In genomic region chr19:3996106-3996505, GRCm38 (mm10) we compare ENCODE assay signal across 13 mouse cellular contexts. TPM values are rescaled to one million over a fixed set of nuclear protein-coding genes. Genes with fewer than 3 reads are reported as not detected.
"Had no signal": no experiment of that assay in that cellular context is flagged by ENCODE, and none has a peak within 500 bp of the region (broad histone marks: within the 10 kb centered on the region; RNA-seq: fewer than 3 reads in every experiment).

No protein-coding gene starts in this region.

- H3K4me3 ChIP-seq: intestine, embryonic 15.5 days; left cerebral cortex, adult 2 months; limb, embryonic 10.5 days; liver, embryonic 15.5 days; midbrain, embryonic 15.5 days; neural tube, embryonic 12.5 days had no signal

- ATAC-seq: intestine, embryonic 15.5 days; midbrain, embryonic 15.5 days had no signal

- H3K9ac ChIP-seq: intestine, embryonic 15.5 days; liver, embryonic 15.5 days; midbrain, embryonic 15.5 days; neural tube, embryonic 12.5 days had no signal

- H3K4me2 ChIP-seq: intestine, embryonic 15.5 days; liver, embryonic 11.5 days; liver, embryonic 15.5 days; midbrain, embryonic 15.5 days; neural tube, embryonic 12.5 days had no signal

- H3K36me3 ChIP-seq: intestine, embryonic 15.5 days; limb, embryonic 10.5 days; liver, embryonic 15.5 days; midbrain, embryonic 15.5 days; neural tube, embryonic 12.5 days had no signal

- H3K27ac ChIP-seq: intestine, embryonic 15.5 days; left cerebral cortex, adult 2 months; limb, embryonic 10.5 days; liver, embryonic 15.5 days; macrophage; midbrain, embryonic 15.5 days; neural tube, embryonic 12.5 days; stomach, postnatal 0 days had no signal

- H3K27me3 ChIP-seq: intestine, embryonic 15.5 days; neural tube, embryonic 12.5 days had no signal

- DNase-seq: lung, adult 2 months; retina, postnatal 1 day; right cerebral cortex, postnatal 14 days; thymus, postnatal 4 days had no signal

- H3K9me3 ChIP-seq: intestine, embryonic 15.5 days; limb, embryonic 10.5 days; liver, embryonic 15.5 days; midbrain, embryonic 15.5 days; neural tube, embryonic 12.5 days had no signal

RNA-seq across cellular contexts. Expression of gene Tbx10, which starts 3.6 kb away (rescaled TPM):
- polyA plus RNA-seq: macrophage; midbrain, embryonic 15.5 days; neural tube, embryonic 12.5 days; stomach, postnatal 0 days had no signal

RNA-seq across cellular contexts. Expression of gene Doc2g, which starts 7.0 kb away (rescaled TPM):
- polyA plus RNA-seq: macrophage had no signal
